Mouse (Mus musculus): ENCODE measurements around the gene Olfr1246. TPM values are rescaled to one million over a fixed set of nuclear protein-coding genes. Genes with fewer than 3 reads are reported as not detected.

The Olfr1246 gene
- polyA plus RNA-seq (2015; fragmentation: Nextera tagmentation; extraction: Ambion mirVana), result not detected in 2 replicates

GRCm38 (mm10) chr2:89593057-89593456 is at the start of gene Olfr1246:
TSS of gene Olfr1246 (minus strand) at chr2:89593157.

GRCm38 (mm10) chr2:89634883-89635282 is 41.9 kb upstream of the Olfr1246 start, which contains the start of gene Olfr1249:
TSS of gene Olfr1249 (minus strand) at chr2:89634983.

GRCm38 (mm10) chr2:89618145-89618544 is 25.2 kb upstream of the Olfr1246 start, which contains the start of gene Olfr1248:
TSS of gene Olfr1248 (minus strand) at chr2:89618245.

GRCm38 (mm10) chr2:89614030-89614429 is 21.1 kb upstream of the Olfr1246 start, which contains the start of gene Olfr1247:
TSS of gene Olfr1247 (minus strand) at chr2:89614130.

GRCm38 (mm10) chr2:89578347-89578746 is 14.6 kb downstream of the Olfr1246 start, which contains the start of gene Olfr1245:
TSS of gene Olfr1245 (minus strand) at chr2:89578447.

Other genes with a start within 250 kb of the Olfr1246 start
- not detected in 2 replicates for gene Olfr1234, start 228.3 kb downstream of the Olfr1246 start, polyA plus RNA-seq (2015; fragmentation: Nextera tagmentation; extraction: Ambion mirVana)
- not detected in 2 replicates for gene Olfr1238, start 183.5 kb downstream of the Olfr1246 start, polyA plus RNA-seq (2015; fragmentation: Nextera tagmentation; extraction: Ambion mirVana)
- gene Olfr1239, start 172.8 kb downstream of the Olfr1246 start, polyA plus RNA-seq (2015; fragmentation: Nextera tagmentation; extraction: Ambion mirVana), result not detected in 2 replicates
- gene Olfr1240, start 150.2 kb downstream of the Olfr1246 start, polyA plus RNA-seq (2015; fragmentation: Nextera tagmentation; extraction: Ambion mirVana), result not detected in 2 replicates
- gene Olfr1241, start 106.0 kb downstream of the Olfr1246 start, polyA plus RNA-seq (2015; fragmentation: Nextera tagmentation; extraction: Ambion mirVana), result not detected in 2 replicates
- gene Olfr1242, start 94.8 kb downstream of the Olfr1246 start, polyA plus RNA-seq (2015; fragmentation: Nextera tagmentation; extraction: Ambion mirVana), result not detected in 2 replicates
- gene Olfr1243, start 61.7 kb downstream of the Olfr1246 start, polyA plus RNA-seq (2015; fragmentation: Nextera tagmentation; extraction: Ambion mirVana), result not detected in 2 replicates
- not detected in 2 replicates for gene Olfr1245, start 14.7 kb downstream of the Olfr1246 start, polyA plus RNA-seq (2015; fragmentation: Nextera tagmentation; extraction: Ambion mirVana)
- not detected in 2 replicates for gene Olfr1247, start 21.0 kb upstream of the Olfr1246 start, polyA plus RNA-seq (2015; fragmentation: Nextera tagmentation; extraction: Ambion mirVana)
- not detected in 2 replicates for gene Olfr1248, start 25.1 kb upstream of the Olfr1246 start, polyA plus RNA-seq (2015; fragmentation: Nextera tagmentation; extraction: Ambion mirVana)
- gene Olfr1249, start 41.8 kb upstream of the Olfr1246 start, polyA plus RNA-seq (2015; fragmentation: Nextera tagmentation; extraction: Ambion mirVana), result not detected in 2 replicates
- gene Olfr1250, start 68.3 kb upstream of the Olfr1246 start, polyA plus RNA-seq (2015; fragmentation: Nextera tagmentation; extraction: Ambion mirVana), result not detected in 2 replicates
- gene Olfr1251, start 78.8 kb upstream of the Olfr1246 start, polyA plus RNA-seq (2015; fragmentation: Nextera tagmentation; extraction: Ambion mirVana), result not detected in 2 replicates
- not detected in 2 replicates for gene Olfr1252, start 131.9 kb upstream of the Olfr1246 start, polyA plus RNA-seq (2015; fragmentation: Nextera tagmentation; extraction: Ambion mirVana)
- not detected in 2 replicates for gene Olfr1253, start 163.9 kb upstream of the Olfr1246 start, polyA plus RNA-seq (2015; fragmentation: Nextera tagmentation; extraction: Ambion mirVana)
- gene Olfr1254, start 200.5 kb upstream of the Olfr1246 start, polyA plus RNA-seq (2015; fragmentation: Nextera tagmentation; extraction: Ambion mirVana), result not detected in 2 replicates
- not detected in 2 replicates for gene Olfr1255, start 218.9 kb upstream of the Olfr1246 start, polyA plus RNA-seq (2015; fragmentation: Nextera tagmentation; extraction: Ambion mirVana)
- gene Olfr1256, start 248.4 kb upstream of the Olfr1246 start, polyA plus RNA-seq (2015; fragmentation: Nextera tagmentation; extraction: Ambion mirVana), result not detected in 2 replicates

Measured in adrenal gland, postnatal 0 days (tissue).